Mouse (Mus musculus) liver, embryonic 16.5 days (tissue): Measurements from ENCODE around the gene Sema3g. TPM values are rescaled to one million over a fixed set of nuclear protein-coding genes. Genes with fewer than 3 reads are reported as not detected.

Experiments
- ATAC-seq: fragments of 200-750 bp; cut with Nextera tagmentation; 2 replicates; pipeline ENCODE4 v1.8.0; 2017; ENCODE audit warnings: low read depth, mild to moderate bottlenecking, moderate number of reproducible peaks, moderate library complexity
- H3K27ac ChIP-seq: fragments of 300-500 bp; sonication (generic); 2 replicates; pipeline ENCODE4 v1.5.1; 2014; ENCODE audit warnings: mild to moderate bottlenecking, low read length
- H3K27me3 ChIP-seq: fragments of 300-500 bp; sonication (generic); 2 replicates; pipeline ENCODE4 v1.6.1; 2014; ENCODE audit warnings: low read depth, low read length, mixed read lengths; ENCODE audit not compliant: control insufficient read depth, insufficient read depth
- H3K36me3 ChIP-seq: fragments of 300-500 bp; sonication (generic); 2 replicates; pipeline ENCODE4 v1.6.1; 2014; ENCODE audit warnings: mild to moderate bottlenecking; ENCODE audit not compliant: control insufficient read depth, insufficient read depth
- H3K4me1 ChIP-seq: fragments of 300-500 bp; sonication (generic); 2 replicates; pipeline ENCODE4 v1.6.1; 2014; ENCODE audit warnings: low read depth, low read length, mixed read lengths; ENCODE audit not compliant: control insufficient read depth
- H3K4me2 ChIP-seq: fragments of 300-500 bp; sonication (generic); 2 replicates; pipeline ENCODE4 v1.6.1; 2014; ENCODE audit warnings: low read depth, low read length, mixed read lengths
- H3K4me3 ChIP-seq: fragments of 300-500 bp; sonication (generic); 2 replicates; pipeline ENCODE4 v1.5.1; 2014; ENCODE audit warnings: low read depth, mild to moderate bottlenecking, low read length
- H3K9ac ChIP-seq: fragments of 300-500 bp; sonication (generic); 2 replicates; pipeline ENCODE4 v1.6.1; 2014; ENCODE audit warnings: low read depth, low read length
- H3K9me3 ChIP-seq: fragments of 300-500 bp; sonication (generic); replicated peaks from 2 replicates; pipeline ENCODE4 v1.6.1; 2016; ENCODE audit warnings: low read length; ENCODE audit not compliant: control insufficient read depth
- WGBS: fragments of 180-500 bp; shearing (Covaris S2); extraction: QIAGEN DNeasy Blood & Tissue Kit; methylation state at CpG from one replicate; pipeline ENCODE4 v1.1.7; 2014; ENCODE audit not compliant: insufficient replicate concordance; 5-methylcytosine and 5-hydroxymethylcytosine counted together
- polyA plus RNA-seq: library from polyadenylated mRNA; unstranded; fragments of >200 nt; fragmentation: Nextera tagmentation; extraction: Ambion mirVana; gene quantifications from 2 replicates; pipeline ENCODE4 v1.2.1, GENCODE M21; 2015

Gene Sema3g
- polyA plus RNA-seq, 1 experiment from 2014 or later = 0.04 TPM

DNA sequence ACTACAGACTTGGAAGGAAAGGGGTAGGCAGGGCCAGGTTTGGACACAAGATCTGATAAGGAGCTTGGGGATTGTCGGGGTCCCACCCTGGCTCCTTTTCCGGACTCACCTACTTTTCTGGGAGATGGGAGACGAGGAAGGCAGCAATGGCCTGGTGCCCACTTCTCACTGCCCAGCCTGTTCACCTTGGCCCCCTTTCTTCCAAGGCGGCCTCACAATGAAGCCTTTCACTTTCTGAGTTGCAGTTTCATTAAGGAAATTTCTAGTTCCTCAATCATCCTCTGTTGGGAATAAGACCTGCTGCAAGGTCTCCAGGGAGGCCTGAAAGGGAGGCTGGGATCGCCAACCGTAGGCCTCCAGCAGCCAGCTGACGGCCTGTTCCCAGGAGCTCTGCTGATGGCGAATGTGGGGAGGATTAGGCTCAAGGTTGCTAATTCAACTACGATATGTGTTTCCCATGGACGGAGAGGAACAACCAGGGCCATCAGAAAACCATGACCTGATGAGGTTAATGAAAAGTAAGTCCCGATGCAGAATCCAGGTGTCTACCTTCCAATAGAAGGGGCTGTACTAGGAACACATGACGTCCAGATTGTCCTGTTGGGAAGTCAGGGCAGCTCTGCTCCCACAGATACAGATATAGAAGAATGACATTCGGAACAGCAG lies 14.9 kb downstream of the Sema3g start:
- Histone ChIP-seq H3K36me3 (no peaks in the 10 kb centered on the region), H3K27me3 (0 out of 2 replicates have a peak, but pooled peaks cover 5% of the 10 kb centered on the region), H3K4me1 (peaks cover 2% of the 10 kb centered on the region), H3K4me2 (no peak overlapping the region), H3K9me3 (no peaks in the 10 kb centered on the region), H3K27ac (no peak overlapping the region), H3K4me3 (no peak overlapping the region), H3K9ac (no peak overlapping the region)
- WGBS = 61% methylated on average over 13 of the region's 13 CpGs
- ATAC-seq = no peak

DNA sequence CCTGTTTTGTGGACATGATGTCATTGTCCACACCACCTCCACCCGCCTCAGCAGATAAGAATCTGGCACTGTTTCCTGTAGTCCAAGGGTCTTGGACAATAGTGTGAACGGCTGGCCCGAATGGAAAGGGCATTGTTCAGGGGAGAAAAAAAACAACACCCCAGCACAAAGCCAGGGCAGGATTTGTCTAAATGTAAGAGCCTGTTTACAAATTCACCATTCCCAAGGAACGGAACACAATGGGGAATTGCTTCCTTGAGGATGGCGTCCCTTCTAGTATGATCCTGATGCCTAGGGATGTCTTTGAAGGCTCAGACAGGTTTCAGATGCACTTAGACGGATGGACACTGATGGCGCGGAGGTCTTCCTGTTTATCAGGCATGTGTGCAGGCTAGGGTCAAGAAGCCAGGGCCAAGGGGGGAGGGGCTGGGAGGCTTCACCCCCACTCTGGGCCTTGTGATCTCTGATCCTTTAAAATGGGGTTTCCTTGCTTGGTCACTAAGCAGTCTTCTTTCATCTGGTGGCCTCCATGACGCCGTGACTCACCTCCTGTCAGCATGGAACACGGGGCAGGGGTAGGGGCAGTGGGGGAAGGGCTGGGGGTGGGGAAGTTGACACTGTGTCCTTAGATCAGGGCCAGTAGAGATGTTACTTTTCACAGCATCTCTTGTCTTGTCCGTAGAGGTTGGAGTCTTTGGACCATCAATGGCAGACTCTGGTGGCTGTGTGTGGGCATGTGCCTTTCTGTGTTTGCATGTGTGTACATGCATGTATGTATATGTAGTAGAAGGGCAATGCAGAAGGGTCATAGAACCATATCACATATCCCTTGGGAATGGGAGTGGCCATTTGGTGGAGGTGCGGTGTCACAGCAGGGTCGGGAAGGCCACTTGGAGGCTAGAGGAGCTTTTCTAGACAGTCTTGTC lies 15.7 kb downstream of the Sema3g start:
- H3K9me3 ChIP-seq = no peaks in the 10 kb centered on the region
- H3K9ac ChIP-seq = no peak overlapping the region
- H3K4me3 ChIP-seq = no peak overlapping the region
- no peak overlapping the region for H3K27ac ChIP-seq
- peak; percentile 61 for ATAC-seq
- peaks cover 2% of the 10 kb centered on the region for H3K4me1 ChIP-seq
- no peaks in the 10 kb centered on the region for H3K36me3 ChIP-seq
- no peak overlapping the region for H3K4me2 ChIP-seq
- 0 out of 2 replicates have a peak, but pooled peaks cover 5% of the 10 kb centered on the region for H3K27me3 ChIP-seq
- 51% methylated on average over 14 of the region's 14 CpGs for WGBS

DNA sequence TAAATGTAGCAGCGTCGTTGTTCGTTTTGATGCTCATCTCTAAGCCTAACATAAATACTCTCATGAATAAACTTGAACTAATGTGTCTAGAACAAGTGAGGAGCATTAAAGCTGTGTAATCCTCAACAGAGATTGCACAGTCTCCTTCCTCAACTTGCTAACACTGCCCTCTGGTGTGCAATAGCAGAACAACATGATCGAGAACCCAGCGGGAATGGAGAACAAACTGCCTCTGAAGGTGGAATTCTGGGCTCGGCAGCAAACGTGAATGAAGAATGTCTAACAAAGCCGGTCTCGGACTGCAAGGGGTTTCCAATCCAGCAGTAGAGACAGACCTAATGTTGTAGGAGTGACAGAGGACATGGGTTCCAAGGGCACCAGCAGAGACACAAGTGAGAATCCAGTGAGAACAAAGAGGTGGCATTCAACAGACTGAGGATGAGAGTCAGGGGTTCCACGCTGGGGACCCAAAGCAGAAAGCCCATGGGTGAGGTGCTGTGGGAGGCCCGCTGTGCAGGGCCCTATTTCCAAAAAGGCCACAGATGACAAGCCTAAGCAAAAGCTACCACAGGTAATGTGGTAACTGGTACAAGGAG lies 16.4 kb downstream of the Sema3g start:
- H3K27me3 ChIP-seq = 0 out of 2 replicates have a peak, but pooled peaks cover 5% of the 10 kb centered on the region
- H3K4me2 ChIP-seq = no peak overlapping the region
- H3K27ac ChIP-seq = no peak overlapping the region
- H3K4me1 ChIP-seq = peaks cover 2% of the 10 kb centered on the region; the same call in 1 of the 2 replicates
- H3K9me3 ChIP-seq = no peaks in the 10 kb centered on the region
- H3K36me3 ChIP-seq = no peaks in the 10 kb centered on the region
- 9% methylated on average over 11 of the region's 11 CpGs for WGBS
- H3K9ac ChIP-seq = no peak overlapping the region
- no peak overlapping the region for H3K4me3 ChIP-seq
- peak; percentile 37; the same call in 1 of the 2 replicates for ATAC-seq

- 71% methylated on average over 7 of the region's 7 CpGs for WGBS
- no peaks in the 10 kb centered on the region for H3K27me3 ChIP-seq
- H3K27ac ChIP-seq = no peak overlapping the region
Measured at GRCm38 (mm10) chr14:31237101-31237882, 19.6 kb downstream of the Sema3g start.

DNA sequence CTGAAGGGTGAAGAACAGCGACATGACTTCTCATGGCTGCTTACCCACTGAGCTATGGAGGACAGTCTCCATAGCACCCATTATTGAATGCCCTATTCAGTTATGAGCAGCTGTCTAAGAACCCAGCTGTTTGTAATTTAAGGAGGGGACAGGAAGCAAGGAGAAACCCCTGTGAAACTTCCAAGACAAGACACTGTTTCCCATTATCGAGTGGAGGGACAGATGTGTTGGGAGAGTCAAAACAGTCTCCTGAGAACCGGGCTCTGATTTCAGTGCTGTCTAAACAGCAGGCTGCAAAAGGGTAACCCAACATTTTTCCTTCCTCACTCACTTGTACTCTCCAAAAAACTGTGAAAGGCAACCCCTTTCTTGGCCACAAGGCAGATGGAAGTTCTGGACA lies 22.9 kb downstream of the Sema3g start:
- WGBS = 72% methylated on average over 3 of the region's 3 CpGs
- no peak overlapping the region for H3K4me2 ChIP-seq
- H3K27ac ChIP-seq = no peak overlapping the region
- no peaks in the 10 kb centered on the region for H3K36me3 ChIP-seq
- H3K27me3 ChIP-seq = no peaks in the 10 kb centered on the region
- no peak overlapping the region for H3K4me3 ChIP-seq
- no peak for ATAC-seq
- no peaks in the 10 kb centered on the region for H3K9me3 ChIP-seq
- H3K4me1 ChIP-seq = no peaks in the 10 kb centered on the region
- H3K9ac ChIP-seq = no peak overlapping the region

More at GRCm38 (mm10) chr14:31237101-31237882, 19.6 kb downstream of the Sema3g start:
- no peak overlapping the region for H3K9ac ChIP-seq
- H3K4me3 ChIP-seq = no peak overlapping the region
- ATAC-seq = no peak
- no peak overlapping the region for H3K4me2 ChIP-seq
- H3K36me3 ChIP-seq = no peaks in the 10 kb centered on the region
- H3K9me3 ChIP-seq = no peaks in the 10 kb centered on the region
- H3K4me1 ChIP-seq = peaks cover 2% of the 10 kb centered on the region; the same call in 1 of the 2 replicates

GRCm38 (mm10) chr14:31244777-31245176 lies 27.1 kb downstream of the Sema3g start:
- H3K9me3 ChIP-seq = no peaks in the 10 kb centered on the region
- no peak overlapping the region for H3K4me3 ChIP-seq
- no peak overlapping the region for H3K9ac ChIP-seq
- peaks cover under 1% of the 10 kb centered on the region for H3K4me1 ChIP-seq
- 12% methylated on average over 1 of the region's 1 CpGs for WGBS
- H3K27ac ChIP-seq = no peak overlapping the region
- no peak overlapping the region for H3K4me2 ChIP-seq
- no peaks in the 10 kb centered on the region for H3K27me3 ChIP-seq
- no peaks in the 10 kb centered on the region for H3K36me3 ChIP-seq
- no peak for ATAC-seq

- WGBS = 84% methylated on average over 1 of the region's 1 CpGs
Measured at GRCm38 (mm10) chr14:31245946-31246345, 28.3 kb downstream of the Sema3g start.

DNA sequence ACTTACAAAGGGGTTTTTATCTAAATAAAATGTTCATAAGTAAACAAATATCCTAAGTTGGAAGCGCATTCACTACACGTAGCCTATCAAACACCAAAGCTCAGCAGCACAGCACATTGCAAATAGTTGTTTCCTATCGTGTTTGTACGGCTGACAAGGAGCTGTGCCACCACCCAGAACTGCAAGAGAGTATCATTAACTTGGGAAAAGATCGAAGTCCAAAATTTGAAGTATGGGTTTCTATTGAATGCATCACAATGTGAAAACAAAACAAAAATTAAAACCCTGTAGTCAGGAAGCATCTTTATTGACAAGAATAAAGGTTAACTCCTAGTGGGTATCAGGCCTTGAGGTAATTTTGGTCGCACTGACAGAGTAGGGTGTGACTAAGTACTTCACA lies 30.7 kb downstream of the Sema3g start:
- 73% methylated on average over 6 of the region's 6 CpGs for WGBS
- H3K9ac ChIP-seq = no peak overlapping the region
- no peaks in the 10 kb centered on the region for H3K9me3 ChIP-seq
- no peak overlapping the region for H3K4me2 ChIP-seq
- no peak overlapping the region for H3K4me3 ChIP-seq
- H3K36me3 ChIP-seq = peaks cover 2% of the 10 kb centered on the region; the same call in 1 of the 2 replicates
- no peak for ATAC-seq
- no peaks in the 10 kb centered on the region for H3K27me3 ChIP-seq
- peaks cover 14% of the 10 kb centered on the region for H3K4me1 ChIP-seq
- no peak overlapping the region for H3K27ac ChIP-seq

More at GRCm38 (mm10) chr14:31245946-31246345, 28.3 kb downstream of the Sema3g start:
- no peak for ATAC-seq
- no peaks in the 10 kb centered on the region for H3K9me3 ChIP-seq
- no peak overlapping the region for H3K4me3 ChIP-seq
- H3K27ac ChIP-seq = no peak overlapping the region
- no peaks in the 10 kb centered on the region for H3K27me3 ChIP-seq
- no peak overlapping the region for H3K9ac ChIP-seq
- no peak overlapping the region for H3K4me2 ChIP-seq
- H3K4me1 ChIP-seq = peaks cover 6% of the 10 kb centered on the region
- H3K36me3 ChIP-seq = no peaks in the 10 kb centered on the region
